Mouse (Mus musculus) liver, adult 2 months (tissue): ENCODE measurements around the gene Olfr322. TPM values are rescaled to one million over a fixed set of nuclear protein-coding genes. Genes with fewer than 3 reads are reported as not detected.

Source experiments
- DNase-seq: peaks from one replicate; pipeline ENCODE4 v3.0.0-alpha.2; 2011; ENCODE audit warnings: low read depth, low spot score; ENCODE audit errors: extremely low read depth
- H3K27ac ChIP-seq: fragments of 200-500 bp; replicated peaks from 2 replicates; pipeline ENCODE4 v1.5.1; 2012; ENCODE audit warnings: low read depth, mild to moderate bottlenecking, control low read depth, inconsistent platforms, low read length; ENCODE audit not compliant: insufficient read depth
- H3K27me3 ChIP-seq: fragments of 200-500 bp; 2 replicates; pipeline ENCODE4 v1.6.1; 2012; ENCODE audit warnings: mild to moderate bottlenecking, moderate library complexity, low read length, inconsistent platforms; ENCODE audit not compliant: control insufficient read depth, insufficient read depth
- H3K36me3 ChIP-seq: fragments of 200-500 bp; 2 replicates; pipeline ENCODE4 v1.6.1; 2012; ENCODE audit warnings: low read length, inconsistent platforms; ENCODE audit not compliant: control insufficient read depth, insufficient read depth
- H3K4me1 ChIP-seq: fragments of 200-500 bp; 2 replicates; pipeline ENCODE4 v1.6.1; 2011; ENCODE audit warnings: low read length; ENCODE audit not compliant: control insufficient read depth, insufficient read depth
- H3K4me3 ChIP-seq: fragments of 200-500 bp; 2 replicates; pipeline ENCODE4 v1.5.1; 2011; ENCODE audit warnings: low read depth, mild to moderate bottlenecking, control low read depth, low read length, moderate library complexity; ENCODE audit not compliant: insufficient read depth
- H3K79me2 ChIP-seq: fragments of 200-500 bp; 2 replicates; pipeline ENCODE4 v1.6.1; 2012; ENCODE audit warnings: inconsistent platforms, mild to moderate bottlenecking, low read length, moderate library complexity; ENCODE audit not compliant: control insufficient read depth, insufficient read depth
- H3K9ac ChIP-seq: fragments of 200-500 bp; 2 replicates; pipeline ENCODE4 v1.6.1; 2012; ENCODE audit warnings: low read depth, mild to moderate bottlenecking, control low read depth, inconsistent platforms, low read length
- CTCF ChIP-seq: fragments of 200-500 bp; IDR thresholded peaks from 2 replicates; pipeline ENCODE4 v1.5.1; 2011; ENCODE audit warnings: low read depth, low read length, control low read depth
- POLR2A ChIP-seq: fragments of 200-500 bp; IDR thresholded peaks from 2 replicates; pipeline ENCODE4 v1.6.1; 2011; ENCODE audit warnings: low read length, control low read depth; ENCODE audit not compliant: insufficient read depth; ENCODE audit errors: extremely low read depth
- WGBS: fragments of 180-500 bp; shearing (Covaris S2); methylation state at CpG from one replicate; pipeline ENCODE4 v1.1.7; 2018; 5-methylcytosine and 5-hydroxymethylcytosine counted together
- polyA plus RNA-seq: library from polyadenylated mRNA; depleted of rRNA; stranded (reverse); fragments of >200 nt; gene quantifications from 2 replicates; pipeline ENCODE4 v1.2.3, GENCODE M21; 2012; rRNA removed
- total RNA-seq: library from RNA; depleted of rRNA; stranded (reverse); fragments of >200 nt; gene quantifications from 2 replicates; pipeline ENCODE4 v1.2.3, GENCODE M21; 2014; rRNA removed

Olfr322 gene
- total RNA-seq (not detected in 2 replicates), polyA plus RNA-seq (not detected in 2 replicates)

GRCm38 (mm10) chr11:58658596-58658995, at the start of gene Olfr322:
Olfr322 (plus strand) TSS chr11:58658782.
- Histone ChIP-seq H3K27me3 (no peaks in the 10 kb centered on the region), H3K4me3 (no peak within 1 kb of the TSS), H3K36me3 (no peaks in the 10 kb centered on the region), H3K27ac (no peak within 1 kb of the TSS), H3K9ac (no peak within 1 kb of the TSS), H3K4me1 (no peaks in the 10 kb centered on the region), H3K79me2 (no peaks in the 10 kb centered on the region)
- TF ChIP-seq CTCF (no peak), POLR2A (no peak)
- DNase-seq = no peak
- 86% methylated on average over 4 of the region's 4 CpGs for WGBS

GRCm38 (mm10) chr11:58613359-58613758, 45.2 kb upstream of the Olfr322 start:
- H3K4me1 ChIP-seq = peaks cover 8% of the 10 kb centered on the region; the same call in 1 of the 2 replicates
- TF ChIP-seq CTCF = no peak
- no peak for TF ChIP-seq POLR2A
- H3K27ac ChIP-seq = no peak overlapping the region
- no peaks in the 10 kb centered on the region for H3K27me3 ChIP-seq
- H3K79me2 ChIP-seq = no peaks in the 10 kb centered on the region
- H3K4me3 ChIP-seq = no peak overlapping the region
- peak; percentile 22 for DNase-seq
- WGBS = 68% methylated on average over 3 of the region's 3 CpGs
- H3K36me3 ChIP-seq = no peaks in the 10 kb centered on the region
- no peak overlapping the region for H3K9ac ChIP-seq

GRCm38 (mm10) chr11:58614526-58614925, 44.1 kb upstream of the Olfr322 start:
- H3K27me3 ChIP-seq = no peaks in the 10 kb centered on the region
- H3K4me3 ChIP-seq = no peak overlapping the region
- H3K9ac ChIP-seq = no peak overlapping the region
- no peak overlapping the region for H3K27ac ChIP-seq
- DNase-seq = peak; percentile 73
- TF ChIP-seq POLR2A (no peak), CTCF (no peak)
- H3K4me1 ChIP-seq = peaks cover 9% of the 10 kb centered on the region; the same call in 1 of the 2 replicates
- H3K36me3 ChIP-seq = no peaks in the 10 kb centered on the region
- no peaks in the 10 kb centered on the region for H3K79me2 ChIP-seq

DNA sequence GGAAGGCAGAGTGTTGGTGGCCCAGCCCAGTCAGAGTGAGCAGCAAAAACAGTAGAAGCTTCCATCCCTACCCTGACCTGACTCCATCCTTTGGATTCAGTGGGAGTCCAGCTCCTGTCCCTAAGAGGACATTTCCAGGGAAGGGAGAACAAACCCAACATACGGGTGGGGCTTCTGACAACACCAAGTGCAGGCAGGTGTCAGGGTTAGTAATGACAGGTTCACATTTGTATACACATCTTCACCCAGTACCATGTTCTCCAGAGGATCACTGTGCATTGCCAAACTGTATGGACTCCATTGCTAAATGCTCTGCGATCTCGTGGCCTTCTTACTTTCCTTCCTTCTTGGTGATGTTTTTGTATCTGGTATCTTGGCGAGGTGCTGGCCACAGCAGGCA, 42.6 kb upstream of the Olfr322 start, which contains the start of gene 2210407C18Rik:
TSS of gene 2210407C18Rik (minus strand) at position 101 of the 400 bp plus-strand sequence.
- Histone ChIP-seq H3K9ac (no peak within 1 kb of the TSS), H3K4me3 (no peak within 1 kb of the TSS), H3K4me1 (peaks cover 9% of the 10 kb centered on the region; the same call in 1 of the 2 replicates), H3K36me3 (no peaks in the 10 kb centered on the region), H3K79me2 (no peaks in the 10 kb centered on the region), H3K27ac (no peak within 1 kb of the TSS), H3K27me3 (no peaks in the 10 kb centered on the region)
- no peak for TF ChIP-seq POLR2A
- TF ChIP-seq CTCF = no peak
- WGBS = 92% methylated on average over 4 of the region's 4 CpGs
- no peak for DNase-seq

DNA sequence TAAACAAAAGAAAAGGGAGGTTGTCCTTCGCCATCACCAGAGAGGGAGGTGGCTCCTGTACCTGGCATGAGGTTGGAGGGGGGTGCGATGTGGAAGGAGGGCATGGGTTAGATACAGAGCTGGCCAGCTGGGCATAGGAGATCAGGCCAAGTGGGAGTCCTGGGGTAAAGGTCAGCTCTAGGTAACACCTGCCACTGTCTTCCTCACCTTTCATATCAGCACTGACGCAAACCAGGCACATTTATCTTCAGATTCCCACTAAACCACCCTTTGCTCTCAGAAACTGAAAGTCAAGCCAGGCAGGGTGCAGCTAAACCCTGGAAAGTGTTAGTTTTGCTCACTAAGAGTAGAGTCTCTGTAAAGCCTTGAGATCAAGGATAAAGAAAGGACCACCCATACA, 40.2 kb upstream of the Olfr322 start:
- 18% methylated on average over 3 of the region's 3 CpGs for WGBS
- H3K36me3 ChIP-seq = no peaks in the 10 kb centered on the region
- H3K4me1 ChIP-seq = peaks cover 9% of the 10 kb centered on the region; the same call in 1 of the 2 replicates
- TF ChIP-seq CTCF (no peak), POLR2A (no peak)
- H3K4me3 ChIP-seq = no peak overlapping the region
- no peak overlapping the region for H3K9ac ChIP-seq
- no peaks in the 10 kb centered on the region for H3K79me2 ChIP-seq
- peak; percentile 57 for DNase-seq
- H3K27ac ChIP-seq = no peak overlapping the region
- H3K27me3 ChIP-seq = no peaks in the 10 kb centered on the region

DNA sequence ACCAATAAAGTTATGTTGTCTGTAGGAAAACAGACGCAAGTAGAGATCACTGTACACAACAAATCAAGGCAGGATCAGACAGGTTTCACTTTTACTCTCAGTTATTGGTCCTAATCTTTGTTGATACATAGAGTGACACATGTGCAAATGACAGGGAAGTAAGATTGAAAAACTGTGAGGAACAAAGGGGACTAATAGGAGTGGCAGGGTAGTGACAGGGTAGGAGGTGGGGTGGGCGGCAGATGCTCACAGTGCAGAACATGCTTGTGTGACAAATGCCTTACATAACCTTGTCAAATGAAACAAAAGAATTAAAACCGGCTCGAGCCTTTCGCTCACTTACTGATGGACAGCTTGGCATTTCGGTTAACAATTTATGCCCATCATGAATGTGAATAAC, 39.8 kb upstream of the Olfr322 start:
- Histone ChIP-seq H3K4me3 (no peak overlapping the region), H3K27me3 (no peaks in the 10 kb centered on the region), H3K36me3 (no peaks in the 10 kb centered on the region), H3K9ac (no peak overlapping the region), H3K4me1 (peaks cover 9% of the 10 kb centered on the region; the same call in 1 of the 2 replicates), H3K79me2 (no peaks in the 10 kb centered on the region), H3K27ac (no peak overlapping the region)
- no peak for DNase-seq
- 80% methylated on average over 6 of the region's 6 CpGs for WGBS
- TF ChIP-seq POLR2A (no peak), CTCF (no peak)
